Mouse (Mus musculus) ES-Bruce4 (cell line): ENCODE measurements around the gene Tgm4.

ENCODE experiments used
- CTCF ChIP-seq: IDR thresholded peaks from one replicate; pipeline ENCODE4 v1.8.1; 2011; ENCODE audit warnings: low read depth, low read length
- EP300 ChIP-seq: IDR thresholded peaks from 2 replicates; pipeline ENCODE4 v1.6.1; 2011; ENCODE audit warnings: low read depth, low read length; ENCODE audit not compliant: insufficient read depth
- POLR2A ChIP-seq: IDR thresholded peaks from one replicate; pipeline ENCODE4 v1.8.1; 2011; ENCODE audit warnings: low read length; ENCODE audit not compliant: insufficient read depth

DNA sequence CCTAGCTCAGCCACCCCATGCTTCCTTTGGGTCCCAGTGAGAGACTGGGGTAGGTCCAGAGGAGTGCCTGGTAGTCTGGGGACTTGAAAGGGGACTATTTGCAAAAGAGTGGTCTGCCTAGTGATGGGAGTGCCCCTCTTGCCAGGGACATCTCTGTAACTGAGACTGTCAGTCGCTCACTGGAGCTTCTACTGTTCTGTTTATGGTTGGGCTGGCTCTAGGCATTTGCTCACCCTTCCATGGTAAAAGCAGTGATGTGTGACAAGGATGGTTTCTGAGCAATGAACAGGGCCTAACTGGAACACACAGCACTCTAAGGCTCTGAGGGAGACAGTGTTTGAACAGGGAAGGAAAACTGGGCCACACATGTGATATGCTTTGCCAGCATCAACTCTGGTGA lies 46.3 kb downstream of the Tgm4 start:
- no peak for TF ChIP-seq POLR2A
- no peak for TF ChIP-seq CTCF
- no peak for TF ChIP-seq EP300
